Mouse (Mus musculus): ENCODE data around the gene Nfkbil1.

GRCm38 (mm10) chr17:35234903-35235302 lies 689 bp downstream of the Nfkbil1 start:
- TF ChIP-seq POLR2A (IDR thresholded peaks at IDR 0.05; ENCODE audit: extremely low read depth, insufficient read depth, low read length) = no peak
- no peak for TF ChIP-seq CTCF (IDR thresholded peaks at IDR 0.05; ENCODE audit: low read depth, low read length)

All from liver, adult 2 months (tissue).